Mouse (Mus musculus): ENCODE data around the gene Zdhhc19.

The Zdhhc19 gene

GRCm38 (mm10) chr16:32516006-32516962, 20.2 kb downstream of the Zdhhc19 start:
- no peak for DNase-seq

GRCm38 (mm10) chr16:32517785-32518481, 21.9 kb downstream of the Zdhhc19 start:
- no peak for DNase-seq

GRCm38 (mm10) chr16:32519656-32520371, 23.7 kb downstream of the Zdhhc19 start:
- DNase-seq, result no peak

GRCm38 (mm10) chr16:32520372-32520748, 24.3 kb downstream of the Zdhhc19 start:
- no peak for DNase-seq

- DNase-seq, result no peak
Measured at GRCm38 (mm10) chr16:32522578-32523194, 26.6 kb downstream of the Zdhhc19 start.

- peak; percentile 61 to 79 for DNase-seq
Measured at GRCm38 (mm10) chr16:32523462-32524243, 27.6 kb downstream of the Zdhhc19 start.

GRCm38 (mm10) chr16:32524244-32524615, 28.2 kb downstream of the Zdhhc19 start:
- no peak for DNase-seq

- DNase-seq, result no peak
Measured at GRCm38 (mm10) chr16:32526906-32527305, 30.8 kb downstream of the Zdhhc19 start.

- DNase-seq, result no peak
Measured at GRCm38 (mm10) chr16:32532878-32533826, 37.1 kb downstream of the Zdhhc19 start.

- no peak for DNase-seq
Measured at GRCm38 (mm10) chr16:32535157-32535751, 39.2 kb downstream of the Zdhhc19 start.

GRCm38 (mm10) chr16:32537867-32538660, 42.0 kb downstream of the Zdhhc19 start:
- no peak for DNase-seq

- no peak for DNase-seq
Measured at GRCm38 (mm10) chr16:32538761-32539255, 42.7 kb downstream of the Zdhhc19 start.

- no peak for DNase-seq
Measured at GRCm38 (mm10) chr16:32541338-32542179, 45.5 kb downstream of the Zdhhc19 start.

- DNase-seq, result no peak
Measured at GRCm38 (mm10) chr16:32543422-32543821, 47.4 kb downstream of the Zdhhc19 start.

GRCm38 (mm10) chr16:32547156-32548068, 51.3 kb downstream of the Zdhhc19 start:
- DNase-seq, result no peak

- no peak for DNase-seq
Measured at GRCm38 (mm10) chr16:32550084-32550483, 54.0 kb downstream of the Zdhhc19 start.

- DNase-seq, result no peak
Measured at GRCm38 (mm10) chr16:32550487-32550886, 54.4 kb downstream of the Zdhhc19 start.

Measured in cerebellum, postnatal 25 days (tissue).